Mouse (Mus musculus): ENCODE measurements around the gene Nkx1-2. TPM values are rescaled to one million over a fixed set of nuclear protein-coding genes. Genes with fewer than 3 reads are reported as not detected.

Gene Nkx1-2
- 0.09 and 0.52 TPM in 2 replicates for polyA plus RNA-seq (2012; rRNA removed; ENCODE audit: low replicate concordance)

GRCm38 (mm10) chr7:132599071-132599975 lies at the start of gene Nkx1-2:
TSS of gene Nkx1-2 (minus strand) at chr7:132599637.

GRCm38 (mm10) chr7:132610468-132611318 lies 11.3 kb upstream of the Nkx1-2 start, which contains the start of gene Lhpp:
TSS of gene Lhpp (plus strand) at chr7:132610638.

GRCm38 (mm10) chr7:132576116-132576650 lies 23.3 kb downstream of the Nkx1-2 start, which contains the start of gene Oat:
TSS of gene Oat (minus strand) at chr7:132576398.

Other genes with a start within 250 kb of the Nkx1-2 start
- 196 and 244 TPM in 2 replicates for gene Oat, start 23.2 kb downstream of the Nkx1-2 start, polyA plus RNA-seq (2012; rRNA removed; ENCODE audit: low replicate concordance)
- 17.6 and 38.0 TPM in 2 replicates for gene Lhpp, start 11.0 kb upstream of the Nkx1-2 start, polyA plus RNA-seq (2012; rRNA removed; ENCODE audit: low replicate concordance)
- 45.3 and 56.3 TPM in 2 replicates for gene Fam53b, start 214.2 kb upstream of the Nkx1-2 start, polyA plus RNA-seq (2012; rRNA removed; ENCODE audit: low replicate concordance)

Measured in duodenum, adult 2 months (tissue).